Mouse (Mus musculus): ENCODE measurements around the gene Cad. TPM values are rescaled to one million over a fixed set of nuclear protein-coding genes. Genes with fewer than 3 reads are reported as not detected.

Gene Cad
- polyA plus RNA-seq, 1 experiment from 2014 or later = 32.4 TPM

GRCm38 (mm10) chr5:31116354-31116753 is 61.8 kb downstream of the Cad start, which contains the start of gene Trim54:
Trim54 (plus strand) TSS chr5:31116712.
- no peak for ATAC-seq (replicated peaks; ENCODE audit: low FRiP score, low TSS enrichment, low read depth)
- Histone ChIP-seq H3K9me3 (ENCODE audit: control insufficient read depth, low read length) (no peaks in the 10 kb centered on the region), H3K4me3 (ENCODE audit: low read depth, low read length) (no peak within 1 kb of the TSS), H3K4me1 (replicated peaks; ENCODE audit: control insufficient read depth, insufficient read depth, low read length) (no peaks in the 10 kb centered on the region), H3K4me2 (ENCODE audit: low read length) (no peak within 1 kb of the TSS), H3K36me3 (ENCODE audit: control insufficient read depth, insufficient read depth, low read length) (no peaks in the 10 kb centered on the region), H3K27ac (ENCODE audit: low read depth) (no peak within 1 kb of the TSS), H3K27me3 (replicated peaks; ENCODE audit: control insufficient read depth, insufficient read depth, low read length) (0 out of 2 replicates have a peak, but pooled peaks cover 9% of the 10 kb centered on the region), H3K9ac (ENCODE audit: low read length) (no peak within 1 kb of the TSS)
- DNase-seq (ENCODE audit: low spot score) = no peak
- 32% methylated on average over 3 of the region's 3 CpGs for WGBS

GRCm38 (mm10) chr5:31116912-31117311 is 62.3 kb downstream of the Cad start:
- no peaks in the 10 kb centered on the region for H3K36me3 ChIP-seq (ENCODE audit: control insufficient read depth, insufficient read depth, low read length)

GRCm38 (mm10) chr5:31121111-31121510 is 66.5 kb downstream of the Cad start:
- Histone ChIP-seq H3K27ac (ENCODE audit: low read depth) (no peak overlapping the region), H3K4me2 (ENCODE audit: low read length) (no peak overlapping the region), H3K36me3 (ENCODE audit: control insufficient read depth, insufficient read depth, low read length) (no peaks in the 10 kb centered on the region), H3K4me1 (replicated peaks; ENCODE audit: control insufficient read depth, insufficient read depth, low read length) (no peaks in the 10 kb centered on the region), H3K4me3 (ENCODE audit: low read depth, low read length) (no peak overlapping the region), H3K9ac (ENCODE audit: low read length) (no peak overlapping the region), H3K27me3 (replicated peaks; ENCODE audit: control insufficient read depth, insufficient read depth, low read length) (0 out of 2 replicates have a peak, but pooled peaks cover 9% of the 10 kb centered on the region), H3K9me3 (ENCODE audit: control insufficient read depth, low read length) (no peaks in the 10 kb centered on the region)
- no peak for ATAC-seq (replicated peaks; ENCODE audit: low FRiP score, low TSS enrichment, low read depth)
- 86% methylated on average over 8 of the region's 8 CpGs for WGBS
- DNase-seq (ENCODE audit: low spot score) = no peak

More at GRCm38 (mm10) chr5:31116912-31117311, 62.3 kb downstream of the Cad start:
- DNase-seq (ENCODE audit: low spot score) (no peak), ATAC-seq (replicated peaks; ENCODE audit: low FRiP score, low TSS enrichment, low read depth) (no peak)
- Histone ChIP-seq H3K4me3 (ENCODE audit: low read depth, low read length) (no peak overlapping the region), H3K4me1 (replicated peaks; ENCODE audit: control insufficient read depth, insufficient read depth, low read length) (no peaks in the 10 kb centered on the region), H3K27me3 (replicated peaks; ENCODE audit: control insufficient read depth, insufficient read depth, low read length) (0 out of 2 replicates have a peak, but pooled peaks cover 9% of the 10 kb centered on the region), H3K4me2 (ENCODE audit: low read length) (no peak overlapping the region), H3K27ac (ENCODE audit: low read depth) (no peak overlapping the region), H3K9me3 (ENCODE audit: control insufficient read depth, low read length) (no peaks in the 10 kb centered on the region), H3K9ac (ENCODE audit: low read length) (no peak overlapping the region)
- 21% methylated on average over 10 of the region's 10 CpGs for WGBS

GRCm38 (mm10) chr5:31123481-31123880 is 68.9 kb downstream of the Cad start:
- Histone ChIP-seq H3K9ac (ENCODE audit: low read length) (no peak overlapping the region), H3K27ac (ENCODE audit: low read depth) (no peak overlapping the region)

GRCm38 (mm10) chr5:31126050-31126449 is 71.5 kb downstream of the Cad start:
- Histone ChIP-seq H3K27me3 (replicated peaks; ENCODE audit: control insufficient read depth, insufficient read depth, low read length) (0 out of 2 replicates have a peak, but pooled peaks cover 5% of the 10 kb centered on the region), H3K4me3 (ENCODE audit: low read depth, low read length) (no peak overlapping the region), H3K27ac (ENCODE audit: low read depth) (no peak overlapping the region), H3K9me3 (ENCODE audit: control insufficient read depth, low read length) (no peaks in the 10 kb centered on the region), H3K36me3 (ENCODE audit: control insufficient read depth, insufficient read depth, low read length) (no peaks in the 10 kb centered on the region), H3K4me1 (replicated peaks; ENCODE audit: control insufficient read depth, insufficient read depth, low read length) (no peaks in the 10 kb centered on the region), H3K4me2 (ENCODE audit: low read length) (no peak overlapping the region), H3K9ac (ENCODE audit: low read length) (no peak overlapping the region)
- ATAC-seq (replicated peaks; ENCODE audit: low FRiP score, low TSS enrichment, low read depth) (no peak), DNase-seq (ENCODE audit: low spot score) (no peak)
- WGBS = 38% methylated on average over 5 of the region's 5 CpGs

More at GRCm38 (mm10) chr5:31123481-31123880, 68.9 kb downstream of the Cad start:
- Histone ChIP-seq H3K4me1 (replicated peaks; ENCODE audit: control insufficient read depth, insufficient read depth, low read length) (no peaks in the 10 kb centered on the region), H3K4me3 (ENCODE audit: low read depth, low read length) (no peak overlapping the region), H3K36me3 (ENCODE audit: control insufficient read depth, insufficient read depth, low read length) (no peaks in the 10 kb centered on the region), H3K27me3 (replicated peaks; ENCODE audit: control insufficient read depth, insufficient read depth, low read length) (no peaks in the 10 kb centered on the region), H3K9me3 (ENCODE audit: control insufficient read depth, low read length) (no peaks in the 10 kb centered on the region), H3K4me2 (ENCODE audit: low read length) (no peak overlapping the region)
- DNase-seq (ENCODE audit: low spot score) (no peak), ATAC-seq (replicated peaks; ENCODE audit: low FRiP score, low TSS enrichment, low read depth) (no peak)
- 40% methylated on average over 2 of the region's 2 CpGs for WGBS

Other genes with a start within 250 kb of the Cad start
- gene Mapre3, start 240.1 kb upstream of the Cad start, polyA plus RNA-seq (2014; fragmentation: Nextera tagmentation; extraction: Ambion mirVana) = 18.5 and 19.2 TPM in 2 replicates
- gene Tmem214, start 186.8 kb upstream of the Cad start, polyA plus RNA-seq (2014; fragmentation: Nextera tagmentation; extraction: Ambion mirVana) = 59.9 and 60.7 TPM in 2 replicates
- gene Agbl5, start 166.1 kb upstream of the Cad start, polyA plus RNA-seq (2014; fragmentation: Nextera tagmentation; extraction: Ambion mirVana) = 25.4 and 26.4 TPM in 2 replicates
- 482 and 490 TPM in 2 replicates for gene Ost4, start 147.0 kb upstream of the Cad start, polyA plus RNA-seq (2014; fragmentation: Nextera tagmentation; extraction: Ambion mirVana)
- gene Emilin1, start 141.4 kb upstream of the Cad start, polyA plus RNA-seq (2014; fragmentation: Nextera tagmentation; extraction: Ambion mirVana) = 187 and 209 TPM in 2 replicates
- 21.6 and 21.9 TPM in 2 replicates for gene Khk, start 133.3 kb upstream of the Cad start, polyA plus RNA-seq (2014; fragmentation: Nextera tagmentation; extraction: Ambion mirVana)
- gene Cgref1, start 109.2 kb upstream of the Cad start, polyA plus RNA-seq (2014; fragmentation: Nextera tagmentation; extraction: Ambion mirVana) = 10.3 and 14.2 TPM in 2 replicates
- 110 and 119 TPM in 2 replicates for gene Preb, start 94.4 kb upstream of the Cad start, polyA plus RNA-seq (2014; fragmentation: Nextera tagmentation; extraction: Ambion mirVana)
- gene Tcf23, start 86.1 kb upstream of the Cad start, polyA plus RNA-seq (2014; fragmentation: Nextera tagmentation; extraction: Ambion mirVana) = 0.42 and 0.68 TPM in 2 replicates
- 170 and 178 TPM in 2 replicates for gene Atraid, start 6.5 kb upstream of the Cad start, polyA plus RNA-seq (2014; fragmentation: Nextera tagmentation; extraction: Ambion mirVana)
- 12.2 and 12.3 TPM in 2 replicates for gene Slc5a6, start 5.9 kb upstream of the Cad start, polyA plus RNA-seq (2014; fragmentation: Nextera tagmentation; extraction: Ambion mirVana)
- not detected in 2 replicates for gene Dnajc5g, start 51.5 kb downstream of the Cad start, polyA plus RNA-seq (2014; fragmentation: Nextera tagmentation; extraction: Ambion mirVana)
- gene Slc30a3, start 53.5 kb downstream of the Cad start, polyA plus RNA-seq (2014; fragmentation: Nextera tagmentation; extraction: Ambion mirVana) = 0.20 and 0.23 TPM in 2 replicates
- gene Trim54, start 61.9 kb downstream of the Cad start, polyA plus RNA-seq (2014; fragmentation: Nextera tagmentation; extraction: Ambion mirVana) = not detected in 2 replicates
- gene Ucn, start 84.0 kb downstream of the Cad start, polyA plus RNA-seq (2014; fragmentation: Nextera tagmentation; extraction: Ambion mirVana) = not detected in 2 replicates
- 62.2 and 72.5 TPM in 2 replicates for gene Mpv17, start 99.5 kb downstream of the Cad start, polyA plus RNA-seq (2014; fragmentation: Nextera tagmentation; extraction: Ambion mirVana)
- 1.3 TPM in 2 replicates for gene Gm29609, start 125.1 kb downstream of the Cad start, polyA plus RNA-seq (2014; fragmentation: Nextera tagmentation; extraction: Ambion mirVana)
- 70.3 and 74.9 TPM in 2 replicates for gene Gtf3c2, start 125.4 kb downstream of the Cad start, polyA plus RNA-seq (2014; fragmentation: Nextera tagmentation; extraction: Ambion mirVana)
- gene Snx17, start 138.4 kb downstream of the Cad start, polyA plus RNA-seq (2014; fragmentation: Nextera tagmentation; extraction: Ambion mirVana) = 127 and 134 TPM in 2 replicates
- 63.6 and 65.0 TPM in 2 replicates for gene Eif2b4, start 138.7 kb downstream of the Cad start, polyA plus RNA-seq (2014; fragmentation: Nextera tagmentation; extraction: Ambion mirVana)
- 5.1 and 5.2 TPM in 2 replicates for gene Zfp513, start 147.5 kb downstream of the Cad start, polyA plus RNA-seq (2014; fragmentation: Nextera tagmentation; extraction: Ambion mirVana)
- gene Ppm1g, start 165.9 kb downstream of the Cad start, polyA plus RNA-seq (2014; fragmentation: Nextera tagmentation; extraction: Ambion mirVana) = 139 and 145 TPM in 2 replicates
- 138 and 158 TPM in 2 replicates for gene Nrbp1, start 186.1 kb downstream of the Cad start, polyA plus RNA-seq (2014; fragmentation: Nextera tagmentation; extraction: Ambion mirVana)
- 0.48 and 0.60 TPM in 2 replicates for gene Gm9970, start 186.5 kb downstream of the Cad start, polyA plus RNA-seq (2014; fragmentation: Nextera tagmentation; extraction: Ambion mirVana)
- 59.4 and 71.9 TPM in 2 replicates for gene Krtcap3, start 196.9 kb downstream of the Cad start, polyA plus RNA-seq (2014; fragmentation: Nextera tagmentation; extraction: Ambion mirVana)
- 29.5 and 30.6 TPM in 2 replicates for gene Ift172, start 236.3 kb downstream of the Cad start, polyA plus RNA-seq (2014; fragmentation: Nextera tagmentation; extraction: Ambion mirVana)
- 39.9 and 41.9 TPM in 2 replicates for gene Fndc4, start 241.3 kb downstream of the Cad start, polyA plus RNA-seq (2014; fragmentation: Nextera tagmentation; extraction: Ambion mirVana)
- gene Gckr, start 242.7 kb downstream of the Cad start, polyA plus RNA-seq (2014; fragmentation: Nextera tagmentation; extraction: Ambion mirVana) = 0.42 and 0.60 TPM in 2 replicates

All from intestine, embryonic 14.5 days (tissue).